Mouse (Mus musculus) hindbrain, embryonic 12.5 days (tissue): ENCODE measurements around the gene Gm20822. TPM values are rescaled to one million over a fixed set of nuclear protein-coding genes. Genes with fewer than 3 reads are reported as not detected.
"Not testable (repeated sequence)": the region's sequence is repeated elsewhere in the genome, so short reads cannot be mapped to it uniquely, and the experiment has no call there.

Experiments
- ATAC-seq: fragments of 200-750 bp; cut with Nextera tagmentation; 2 replicates; pipeline ENCODE4 v1.8.0; 2017; ENCODE audit warnings: moderate TSS enrichment; ENCODE audit not compliant: low FRiP score
- H3K27ac ChIP-seq: fragments of 300-500 bp; sonication (generic); 2 replicates; pipeline ENCODE4 v1.5.1; 2016; ENCODE audit warnings: mild to moderate bottlenecking
- H3K27me3 ChIP-seq: fragments of 300-500 bp; sonication (generic); 2 replicates; pipeline ENCODE4 v1.6.1; 2016; ENCODE audit warnings: mild to moderate bottlenecking
- H3K36me3 ChIP-seq: fragments of 300-500 bp; sonication (generic); 2 replicates; pipeline ENCODE4 v1.6.1; 2016; ENCODE audit warnings: mild to moderate bottlenecking
- H3K4me1 ChIP-seq: fragments of 300-500 bp; sonication (generic); 2 replicates; pipeline ENCODE4 v1.6.1; 2016
- H3K4me2 ChIP-seq: fragments of 300-500 bp; sonication (generic); replicated peaks from 2 replicates; pipeline ENCODE4 v1.6.1; 2016; ENCODE audit warnings: mild to moderate bottlenecking
- H3K4me3 ChIP-seq: fragments of 300-500 bp; sonication (generic); 2 replicates; pipeline ENCODE4 v1.5.1; 2016; ENCODE audit warnings: mild to moderate bottlenecking
- H3K9ac ChIP-seq: fragments of 300-500 bp; sonication (generic); 2 replicates; pipeline ENCODE4 v1.6.1; 2016; ENCODE audit warnings: mild to moderate bottlenecking, moderate library complexity
- H3K9me3 ChIP-seq: fragments of 300-500 bp; sonication (generic); replicated peaks from 2 replicates; pipeline ENCODE4 v1.6.1; 2016; ENCODE audit warnings: mild to moderate bottlenecking
- WGBS: fragments of 180-500 bp; shearing (Covaris S2); methylation state at CpG from one replicate; pipeline ENCODE4 v1.1.7; 2016; 5-methylcytosine and 5-hydroxymethylcytosine counted together
- polyA plus RNA-seq: library from polyadenylated mRNA; unstranded; fragments of >200 nt; fragmentation: Nextera tagmentation; extraction: Ambion mirVana; gene quantifications from 2 replicates; pipeline ENCODE4 v1.2.1, GENCODE M21; 2016

Gene Gm20822
- not detected in 2 replicates for polyA plus RNA-seq

GRCm38 (mm10) chrY:15884671-15885070 lies at the start of gene Gm20822:
Gene Gm20822 (minus strand): TSS chrY:15884771.
- H3K27ac ChIP-seq, H3K4me3 ChIP-seq, H3K27me3 ChIP-seq, H3K9me3 ChIP-seq, ATAC-seq, H3K4me1 ChIP-seq, H3K4me2 ChIP-seq, H3K9ac ChIP-seq, H3K36me3 ChIP-seq: not testable (repeated sequence)
- no CpG with 5 or more reads among the region's 3 CpGs for WGBS
